Mouse (Mus musculus) embryonic facial prominence, embryonic 14.5 days (tissue): ENCODE results near the gene Vmn1r135. TPM values are rescaled to one million over a fixed set of nuclear protein-coding genes. Genes with fewer than 3 reads are reported as not detected.
"Not testable (repeated sequence)": the region's sequence is repeated elsewhere in the genome, so short reads cannot be mapped to it uniquely, and the experiment has no call there.

Source experiments
- ATAC-seq: fragments of 200-750 bp; cut with Nextera tagmentation; 2 replicates; pipeline ENCODE4 v1.8.0; 2017; ENCODE audit warnings: low read depth, moderate number of reproducible peaks, moderate TSS enrichment
- DNase-seq: peaks from one replicate; pipeline ENCODE4 v3.0.0-alpha.2; 2015; ENCODE audit warnings: low spot score
- H3K27ac ChIP-seq: fragments of 300-500 bp; sonication (generic); replicated peaks from 2 replicates; pipeline ENCODE4 v1.5.1; 2014; ENCODE audit warnings: low read depth, mild to moderate bottlenecking, low read length, moderate library complexity
- H3K27me3 ChIP-seq: fragments of 300-500 bp; sonication (generic); replicated peaks from 2 replicates; pipeline ENCODE4 v1.6.1; 2014; ENCODE audit warnings: low read length; ENCODE audit not compliant: control insufficient read depth, insufficient read depth
- H3K36me3 ChIP-seq: fragments of 300-500 bp; sonication (generic); 2 replicates; pipeline ENCODE4 v1.6.1; 2014; ENCODE audit warnings: low read length, mixed read lengths; ENCODE audit not compliant: control insufficient read depth, insufficient read depth
- H3K4me1 ChIP-seq: fragments of 300-500 bp; sonication (generic); 2 replicates; pipeline ENCODE4 v1.6.1; 2014; ENCODE audit warnings: antibody characterized with exemption, low read length; ENCODE audit not compliant: control insufficient read depth, insufficient read depth
- H3K4me2 ChIP-seq: fragments of 300-500 bp; sonication (generic); 2 replicates; pipeline ENCODE4 v1.6.1; 2014; ENCODE audit warnings: low read depth, mild to moderate bottlenecking, low read length, moderate library complexity, mixed read lengths
- H3K4me3 ChIP-seq: fragments of 300-500 bp; sonication (generic); 2 replicates; pipeline ENCODE4 v1.5.1; 2014; ENCODE audit warnings: low read depth, mild to moderate bottlenecking, low read length
- H3K9ac ChIP-seq: fragments of 300-500 bp; sonication (generic); 2 replicates; pipeline ENCODE4 v1.6.1; 2014; ENCODE audit warnings: low read depth, mild to moderate bottlenecking, low read length, moderate library complexity, mixed read lengths
- H3K9me3 ChIP-seq: fragments of 300-500 bp; sonication (generic); 2 replicates; pipeline ENCODE4 v1.6.1; 2016; ENCODE audit warnings: low read length; ENCODE audit not compliant: control insufficient read depth
- WGBS: fragments of 180-500 bp; shearing (Covaris S2); extraction: QIAGEN DNeasy Blood & Tissue Kit; methylation state at CpG from one replicate; pipeline ENCODE4 v1.1.7; 2014; 5-methylcytosine and 5-hydroxymethylcytosine counted together
- polyA plus RNA-seq: library from polyadenylated mRNA; unstranded; fragments of >200 nt; fragmentation: Nextera tagmentation; extraction: Ambion mirVana; gene quantifications from 2 replicates; pipeline ENCODE4 v1.2.1, GENCODE M21; 2014

The Vmn1r135 gene
- polyA plus RNA-seq = not detected in 2 replicates

- not testable (repeated sequence) for H3K4me2 ChIP-seq, H3K27me3 ChIP-seq, ATAC-seq, H3K4me3 ChIP-seq, DNase-seq, H3K4me1 ChIP-seq, H3K9ac ChIP-seq, H3K9me3 ChIP-seq, H3K27ac ChIP-seq, H3K36me3 ChIP-seq
- WGBS = no CpG with 5 or more reads among the region's 1 CpGs
Observed at GRCm38 (mm10) chr7:21832051-21832450, at the start of gene Vmn1r135. Vmn1r135 (plus strand) TSS chr7:21832351.

GRCm38 (mm10) chr7:21796628-21797027, 35.5 kb upstream of the Vmn1r135 start, which contains the start of gene Gm4177:
Gm4177 (minus strand) TSS chr7:21796728.
- no CpG with 5 or more reads among the region's 3 CpGs for WGBS
- ATAC-seq, DNase-seq, H3K4me2 ChIP-seq, H3K27ac ChIP-seq, H3K27me3 ChIP-seq, H3K4me3 ChIP-seq, H3K36me3 ChIP-seq, H3K9me3 ChIP-seq, H3K4me1 ChIP-seq, H3K9ac ChIP-seq: not testable (repeated sequence)

- no CpG with 5 or more reads among the region's 1 CpGs for WGBS
- not testable (repeated sequence) for H3K4me1 ChIP-seq, ATAC-seq, H3K9ac ChIP-seq, H3K4me3 ChIP-seq, H3K27ac ChIP-seq, H3K4me2 ChIP-seq, DNase-seq, H3K36me3 ChIP-seq, H3K27me3 ChIP-seq, H3K9me3 ChIP-seq
Observed at GRCm38 (mm10) chr7:21844167-21844566, 12.0 kb downstream of the Vmn1r135 start, which contains the start of gene Gm5725. Gm5725 (minus strand) TSS chr7:21844267.

Other genes starting within 250 kb of the Vmn1r135 start
- gene Vmn1r132, start 218.3 kb upstream of the Vmn1r135 start, polyA plus RNA-seq = not detected in 2 replicates
- gene Gm4175, start 70.9 kb upstream of the Vmn1r135 start, polyA plus RNA-seq = not detected in 2 replicates
- not detected in 2 replicates for gene Gm4177, start 35.6 kb upstream of the Vmn1r135 start, polyA plus RNA-seq
- not detected in 2 replicates for gene Gm5725, start 11.9 kb downstream of the Vmn1r135 start, polyA plus RNA-seq
- not detected in 2 replicates for gene Gm5891, start 88.9 kb downstream of the Vmn1r135 start, polyA plus RNA-seq
- not detected in 2 replicates for gene Vmn1r137, start 162.2 kb downstream of the Vmn1r135 start, polyA plus RNA-seq
- gene Vmn1r138, start 196.5 kb downstream of the Vmn1r135 start, polyA plus RNA-seq = not detected in 2 replicates
- gene Gm6176, start 224.0 kb downstream of the Vmn1r135 start, polyA plus RNA-seq = not detected in 2 replicates
- gene Vmn1r139, start 236.7 kb downstream of the Vmn1r135 start, polyA plus RNA-seq = not detected in 2 replicates